Mouse (Mus musculus): ENCODE measurements around the gene Klhl18. TPM values are rescaled to one million over a fixed set of nuclear protein-coding genes. Genes with fewer than 3 reads are reported as not detected.

Klhl18 gene
- polyA plus RNA-seq, 1 experiment: 10.6 TPM

DNA sequence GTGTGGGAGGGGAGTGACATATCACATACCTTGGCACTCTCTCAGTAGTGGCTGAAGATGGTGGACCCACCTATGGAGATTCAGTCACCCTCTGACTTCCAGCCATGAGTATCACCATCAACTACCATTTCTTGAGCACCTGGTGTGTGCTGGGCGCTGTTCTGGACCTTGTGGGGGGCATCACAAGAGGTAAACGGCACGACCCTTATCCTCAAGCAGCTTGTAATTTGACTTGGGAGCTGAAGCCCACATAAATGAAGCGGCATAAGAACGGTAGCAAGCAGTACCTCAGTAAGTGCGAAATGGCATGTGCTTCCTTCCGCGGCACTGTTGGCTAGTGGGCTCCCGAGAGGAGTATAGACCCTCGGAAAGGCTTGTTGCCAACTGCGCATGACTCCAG lies 1.5 kb upstream of the Klhl18 start:
- no peaks in the 10 kb centered on the region for H3K36me3 ChIP-seq (ENCODE audit: control insufficient read depth, insufficient read depth)
- H3K79me2 ChIP-seq (ENCODE audit: control insufficient read depth, insufficient read depth): no peaks in the 10 kb centered on the region
- TF ChIP-seq CTCF (IDR thresholded peaks at IDR 0.05; ENCODE audit: control insufficient read depth, insufficient read depth, insufficient read length) (no peak), USF1 (IDR thresholded peaks at IDR 0.05; ENCODE audit: low read depth) (no peak), MYOD1 (IDR thresholded peaks at IDR 0.05; ENCODE audit: control insufficient read depth, insufficient read length, low read depth) (no peak), MYOG (IDR thresholded peaks at IDR 0.05; ENCODE audit: control insufficient read depth, extremely low read depth, insufficient read length) (no peak), FOSL1 (IDR thresholded peaks at IDR 0.05; ENCODE audit: insufficient read depth, low read length, poor library complexity, severe bottlenecking) (no peak), MAX (IDR thresholded peaks at IDR 0.05) (no peak), CEBPB (IDR thresholded peaks at IDR 0.05; ENCODE audit: low read depth) (no peak)
- no peak overlapping the region for H3K4me3 ChIP-seq (ENCODE audit: insufficient read depth, poor library complexity, severe bottlenecking)
- no peaks in the 10 kb centered on the region for H3K79me3 ChIP-seq (ENCODE audit: low read depth)
- H3ac ChIP-seq (ENCODE audit: control insufficient read depth, insufficient read length, low read depth): no peak overlapping the region
- peaks cover 18% of the 10 kb centered on the region for H3K27me3 ChIP-seq (ENCODE audit: control insufficient read depth, insufficient read depth, insufficient read length)

DNA sequence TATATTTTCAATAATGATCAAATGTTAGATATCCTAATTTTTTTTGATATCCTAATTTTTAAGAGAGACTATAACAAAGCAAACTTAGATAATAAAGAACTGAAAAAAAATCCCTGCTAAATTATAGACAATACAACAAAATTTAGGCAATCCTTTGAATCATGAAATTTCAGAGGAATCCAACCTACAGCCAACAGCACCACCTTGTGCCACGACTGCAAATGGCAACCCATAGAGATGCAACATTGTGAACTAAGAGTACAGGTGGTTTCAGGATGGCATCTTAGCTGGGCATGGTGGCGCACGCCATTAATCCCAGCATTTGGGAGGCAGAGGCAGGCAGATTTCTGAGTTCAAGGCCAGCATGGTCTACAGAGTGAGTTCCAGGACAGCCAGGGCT lies 10.3 kb downstream of the Klhl18 start:
- H3K36me3 ChIP-seq (ENCODE audit: control insufficient read depth, insufficient read depth): no peaks in the 10 kb centered on the region
- no peak overlapping the region for H3ac ChIP-seq (ENCODE audit: control insufficient read depth, insufficient read length, low read depth)
- no peaks in the 10 kb centered on the region for H3K79me2 ChIP-seq (ENCODE audit: control insufficient read depth, insufficient read depth)
- peaks cover 2% of the 10 kb centered on the region for H3K79me3 ChIP-seq (ENCODE audit: low read depth)
- no peak overlapping the region for H3K4me3 ChIP-seq (ENCODE audit: insufficient read depth, poor library complexity, severe bottlenecking)
- no peaks in the 10 kb centered on the region for H3K27me3 ChIP-seq (ENCODE audit: control insufficient read depth, insufficient read depth, insufficient read length)
- TF ChIP-seq USF1 (IDR thresholded peaks at IDR 0.05; ENCODE audit: low read depth) (no peak), CEBPB (IDR thresholded peaks at IDR 0.05; ENCODE audit: low read depth) (no peak), MYOD1 (IDR thresholded peaks at IDR 0.05; ENCODE audit: control insufficient read depth, insufficient read length, low read depth) (no peak), CTCF (IDR thresholded peaks at IDR 0.05; ENCODE audit: control insufficient read depth, insufficient read depth, insufficient read length) (no peak), MAX (IDR thresholded peaks at IDR 0.05) (no peak), FOSL1 (IDR thresholded peaks at IDR 0.05; ENCODE audit: insufficient read depth, low read length, poor library complexity, severe bottlenecking) (no peak), MYOG (IDR thresholded peaks at IDR 0.05; ENCODE audit: control insufficient read depth, extremely low read depth, insufficient read length) (no peak)

DNA sequence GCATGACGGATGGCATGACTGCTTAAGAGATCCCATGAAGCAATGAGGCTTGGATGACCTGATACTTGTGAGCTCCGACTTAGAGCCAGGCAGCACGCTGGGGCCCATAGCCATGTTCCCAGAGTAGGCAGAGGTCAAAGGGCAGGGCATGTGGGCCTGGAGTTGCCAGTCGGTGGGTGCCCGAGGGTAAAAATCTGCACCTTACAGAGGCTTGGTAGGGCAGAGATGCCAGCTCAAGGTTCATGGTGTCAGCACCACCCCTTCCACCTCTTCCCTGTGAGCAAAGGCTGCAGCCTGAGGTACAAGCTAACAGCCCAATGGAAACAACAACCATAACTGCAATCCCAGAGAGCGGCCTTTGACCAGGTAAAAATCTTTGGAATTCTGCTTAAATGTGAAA lies 11.2 kb downstream of the Klhl18 start:
- no peak overlapping the region for H3K4me3 ChIP-seq (ENCODE audit: insufficient read depth, poor library complexity, severe bottlenecking)
- H3ac ChIP-seq (ENCODE audit: control insufficient read depth, insufficient read length, low read depth): no peak overlapping the region
- no peak for TF ChIP-seq MYOD1 (IDR thresholded peaks at IDR 0.05; ENCODE audit: control insufficient read depth, insufficient read length, low read depth)
- no peak for TF ChIP-seq USF1 (IDR thresholded peaks at IDR 0.05; ENCODE audit: low read depth)
- no peak for TF ChIP-seq MYOG (IDR thresholded peaks at IDR 0.05; ENCODE audit: control insufficient read depth, extremely low read depth, insufficient read length)
- no peak for TF ChIP-seq MAX (IDR thresholded peaks at IDR 0.05)
- TF ChIP-seq FOSL1 (IDR thresholded peaks at IDR 0.05; ENCODE audit: insufficient read depth, low read length, poor library complexity, severe bottlenecking): no peak
- TF ChIP-seq CEBPB (IDR thresholded peaks at IDR 0.05; ENCODE audit: low read depth): no peak
- no peak for TF ChIP-seq CTCF (IDR thresholded peaks at IDR 0.05; ENCODE audit: control insufficient read depth, insufficient read depth, insufficient read length)
- no peaks in the 10 kb centered on the region for H3K27me3 ChIP-seq (ENCODE audit: control insufficient read depth, insufficient read depth, insufficient read length)
- no peaks in the 10 kb centered on the region for H3K36me3 ChIP-seq (ENCODE audit: control insufficient read depth, insufficient read depth)
- H3K79me3 ChIP-seq (ENCODE audit: low read depth): peaks cover 2% of the 10 kb centered on the region
- no peaks in the 10 kb centered on the region for H3K79me2 ChIP-seq (ENCODE audit: control insufficient read depth, insufficient read depth)

GRCm38 (mm10) chr9:110463983-110464591 lies 12.4 kb downstream of the Klhl18 start:
- no peaks in the 10 kb centered on the region for H3K36me3 ChIP-seq (ENCODE audit: control insufficient read depth, insufficient read depth)
- no peak overlapping the region for H3ac ChIP-seq (ENCODE audit: control insufficient read depth, insufficient read length, low read depth)
- no peak overlapping the region for H3K4me3 ChIP-seq (ENCODE audit: insufficient read depth, poor library complexity, severe bottlenecking)
- H3K27me3 ChIP-seq (ENCODE audit: control insufficient read depth, insufficient read depth, insufficient read length): no peaks in the 10 kb centered on the region
- no peaks in the 10 kb centered on the region for H3K79me2 ChIP-seq (ENCODE audit: control insufficient read depth, insufficient read depth)
- peaks cover 2% of the 10 kb centered on the region for H3K79me3 ChIP-seq (ENCODE audit: low read depth)
- TF ChIP-seq FOSL1 (IDR thresholded peaks at IDR 0.05; ENCODE audit: insufficient read depth, low read length, poor library complexity, severe bottlenecking) (no peak), MYOG (IDR thresholded peaks at IDR 0.05; ENCODE audit: control insufficient read depth, extremely low read depth, insufficient read length) (no peak), CTCF (IDR thresholded peaks at IDR 0.05; ENCODE audit: control insufficient read depth, insufficient read depth, insufficient read length) (no peak), USF1 (IDR thresholded peaks at IDR 0.05; ENCODE audit: low read depth) (no peak), MAX (IDR thresholded peaks at IDR 0.05) (no peak), CEBPB (IDR thresholded peaks at IDR 0.05; ENCODE audit: low read depth) (no peak), MYOD1 (IDR thresholded peaks at IDR 0.05; ENCODE audit: control insufficient read depth, insufficient read length, low read depth) (no peak)

- Histone ChIP-seq H3K79me2 (ENCODE audit: control insufficient read depth, insufficient read depth) (no peaks in the 10 kb centered on the region), H3K4me3 (ENCODE audit: insufficient read depth, poor library complexity, severe bottlenecking) (no peak overlapping the region), H3K27me3 (ENCODE audit: control insufficient read depth, insufficient read depth, insufficient read length) (no peaks in the 10 kb centered on the region), H3ac (ENCODE audit: control insufficient read depth, insufficient read length, low read depth) (no peak overlapping the region), H3K36me3 (ENCODE audit: control insufficient read depth, insufficient read depth) (no peaks in the 10 kb centered on the region), H3K79me3 (ENCODE audit: low read depth) (peaks cover 2% of the 10 kb centered on the region)
- no peak for TF ChIP-seq MYOG (IDR thresholded peaks at IDR 0.05; ENCODE audit: control insufficient read depth, extremely low read depth, insufficient read length)
- no peak for TF ChIP-seq CTCF (IDR thresholded peaks at IDR 0.05; ENCODE audit: control insufficient read depth, insufficient read depth, insufficient read length)
- no peak for TF ChIP-seq FOSL1 (IDR thresholded peaks at IDR 0.05; ENCODE audit: insufficient read depth, low read length, poor library complexity, severe bottlenecking)
- TF ChIP-seq MAX (IDR thresholded peaks at IDR 0.05): no peak
- TF ChIP-seq USF1 (IDR thresholded peaks at IDR 0.05; ENCODE audit: low read depth): no peak
- no peak for TF ChIP-seq CEBPB (IDR thresholded peaks at IDR 0.05; ENCODE audit: low read depth)
- TF ChIP-seq MYOD1 (IDR thresholded peaks at IDR 0.05; ENCODE audit: control insufficient read depth, insufficient read length, low read depth): no peak
Observed at GRCm38 (mm10) chr9:110462321-110462720, 14.2 kb downstream of the Klhl18 start.
